35 mouse cellular contexts compared by ENCODE assay signal in genomic region chr8:33029453-33029852, GRCm38 (mm10).
"Had no signal": no experiment of that assay in that cellular context is flagged by ENCODE, and none has a peak within 500 bp of the region (broad histone marks: within the 10 kb centered on the region; RNA-seq: fewer than 3 reads in every experiment).

No protein-coding gene starts in this region.

- H3K4me3 ChIP-seq: heart, embryonic 10.5 days; heart, embryonic 12.5 days; heart, embryonic 13.5 days; heart, embryonic 15.5 days; hindbrain, embryonic 10.5 days; hindbrain, embryonic 12.5 days; hindbrain, embryonic 13.5 days; hindbrain, embryonic 15.5 days; intestine, embryonic 15.5 days; kidney, embryonic 15.5 days; layer of hippocampus, adult 2 months had no signal

- H3K9ac ChIP-seq: heart, embryonic 12.5 days; heart, embryonic 13.5 days; heart, embryonic 15.5 days; hindbrain, embryonic 12.5 days; hindbrain, embryonic 13.5 days; hindbrain, embryonic 14.5 days; hindbrain, embryonic 15.5 days; intestine, embryonic 15.5 days; kidney, embryonic 15.5 days had no signal

- H3K4me2 ChIP-seq: heart, embryonic 11.5 days; heart, embryonic 12.5 days; heart, embryonic 13.5 days; heart, embryonic 15.5 days; hindbrain, embryonic 12.5 days; hindbrain, embryonic 13.5 days; hindbrain, embryonic 14.5 days; hindbrain, embryonic 15.5 days; intestine, embryonic 15.5 days; kidney, embryonic 15.5 days had no signal

- H3K36me3 ChIP-seq: heart, embryonic 10.5 days; heart, embryonic 12.5 days; heart, embryonic 13.5 days; heart, embryonic 15.5 days; hindbrain, embryonic 10.5 days; hindbrain, embryonic 12.5 days; hindbrain, embryonic 13.5 days; hindbrain, embryonic 15.5 days; intestine, embryonic 15.5 days; kidney, embryonic 15.5 days had no signal

- H3K27ac ChIP-seq: heart, embryonic 10.5 days; heart, embryonic 13.5 days; heart, embryonic 15.5 days; hindbrain, embryonic 10.5 days; hindbrain, embryonic 12.5 days; hindbrain, embryonic 13.5 days; hindbrain, embryonic 14.5 days; hindbrain, embryonic 15.5 days; hindbrain, postnatal 0 days; intestine, embryonic 15.5 days; kidney, embryonic 15.5 days; kidney, postnatal 0 days; layer of hippocampus, adult 2 months had no signal

- ATAC-seq: hindbrain, embryonic 16.5 days; hindbrain, postnatal 0 days; inflammation-experienced regulatory T-cells, adult 6 months; intestine, embryonic 15.5 days; intestine, embryonic 16.5 days; intestine, postnatal 0 days had no signal

- DNase-seq: heart, postnatal 10 days; heart, postnatal 14 days; heart, postnatal 36 days; heart, postnatal 4 days; kidney, adult 11 months; kidney, adult 18-20 months; kidney, adult 2 months; kidney, adult 8-10 months; kidney, adult 9 months; kidney, postnatal 10 days; kidney, postnatal 14 days; kidney, postnatal 25 days; kidney, postnatal 36 days; kidney, postnatal 4 days; layer of hippocampus, adult 9-11 months; layer of hippocampus, postnatal 36 days had no signal

- H3K9me3 ChIP-seq: heart, embryonic 10.5 days; heart, embryonic 12.5 days; heart, embryonic 13.5 days; heart, embryonic 15.5 days; hindbrain, embryonic 10.5 days; hindbrain, embryonic 12.5 days; hindbrain, embryonic 13.5 days; hindbrain, embryonic 15.5 days; intestine, embryonic 15.5 days; kidney, embryonic 15.5 days had no signal

- H3K27me3 ChIP-seq: heart, embryonic 12.5 days; heart, embryonic 13.5 days; heart, embryonic 15.5 days; hindbrain, embryonic 12.5 days; hindbrain, embryonic 13.5 days; hindbrain, embryonic 15.5 days; intestine, embryonic 15.5 days; kidney, embryonic 15.5 days had no signal

- H3K4me1 ChIP-seq: heart, embryonic 10.5 days; heart, embryonic 12.5 days; heart, embryonic 13.5 days; heart, embryonic 15.5 days; hindbrain, embryonic 10.5 days; hindbrain, embryonic 15.5 days; intestine, embryonic 15.5 days; kidney, embryonic 15.5 days had no signal
